Mouse (Mus musculus) erythroid progenitor cell, adult 5-6 weeks (primary cell): ENCODE data around the gene 9330182L06Rik. TPM values are rescaled to one million over a fixed set of nuclear protein-coding genes. Genes with fewer than 3 reads are reported as not detected.

Source experiments
- ATAC-seq: replicated peaks from 2 replicates; pipeline ENCODE4 v1.8.0; 2016; ENCODE audit warnings: moderate number of reproducible peaks, mild to moderate bottlenecking, moderate TSS enrichment, inconsistent platforms; ENCODE audit not compliant: poor library complexity, low FRiP score, severe bottlenecking
- total RNA-seq, 2 experiments: library from RNA; stranded (forward) in 1 of 2; stranded (reverse) in 1 of 2; fragments of 150-400 nt in 1 of 2; fragments of 186-747, 209-891 nt in 1 of 2; gene quantifications; 2 replicates each; pipeline versions ENCODE4 v1.2.3 to v1.2.4; 2015 to 2017; ENCODE audit warnings: low replicate concordance in 2 of 2

9330182L06Rik gene
- total RNA-seq (2015; ENCODE audit: low replicate concordance) (not detected in 2 replicates), total RNA-seq (2017; ENCODE audit: low replicate concordance) (0.30 TPM in 1 of 2 replicates, not detected in the other)

- no peak for ATAC-seq
These were observed at the start of gene 9330182L06Rik for GRCm38 (mm10) chr5:9265586-9266279. Gene 9330182L06Rik, plus strand, starts transcription at chr5:9266118.

- ATAC-seq: no peak
These were observed 38.4 kb upstream of the 9330182L06Rik start for GRCm38 (mm10) chr5:9227456-9228008.

- ATAC-seq: no peak
These were observed 1.6 kb upstream of the 9330182L06Rik start for GRCm38 (mm10) chr5:9264361-9264760.

GRCm38 (mm10) chr5:9266280-9266923, 484 bp downstream of the 9330182L06Rik start:
- ATAC-seq: no peak

GRCm38 (mm10) chr5:9269666-9270065, 3.7 kb downstream of the 9330182L06Rik start:
- no peak for ATAC-seq

GRCm38 (mm10) chr5:9272976-9273375, 7.1 kb downstream of the 9330182L06Rik start:
- no peak for ATAC-seq

- ATAC-seq: no peak
These were observed 30.0 kb downstream of the 9330182L06Rik start for GRCm38 (mm10) chr5:9295777-9296549.

GRCm38 (mm10) chr5:9296550-9296928, 30.6 kb downstream of the 9330182L06Rik start:
- ATAC-seq: no peak

- ATAC-seq: no peak
These were observed 60.9 kb downstream of the 9330182L06Rik start for GRCm38 (mm10) chr5:9326863-9327262.

- no peak for ATAC-seq
These were observed 61.6 kb downstream of the 9330182L06Rik start for GRCm38 (mm10) chr5:9327528-9327927.

GRCm38 (mm10) chr5:9338756-9339510, 73.0 kb downstream of the 9330182L06Rik start:
- no peak for ATAC-seq

GRCm38 (mm10) chr5:9339511-9340173, 73.7 kb downstream of the 9330182L06Rik start:
- ATAC-seq: no peak

- no peak for ATAC-seq
These were observed 78.7 kb downstream of the 9330182L06Rik start for GRCm38 (mm10) chr5:9344581-9344980.

GRCm38 (mm10) chr5:9345038-9345617, 79.2 kb downstream of the 9330182L06Rik start:
- ATAC-seq: no peak

- no peak for ATAC-seq
These were observed 79.7 kb downstream of the 9330182L06Rik start for GRCm38 (mm10) chr5:9345625-9346024.

- no peak for ATAC-seq
These were observed 80.6 kb downstream of the 9330182L06Rik start for GRCm38 (mm10) chr5:9346510-9346909.

- ATAC-seq: no peak
These were observed 86.2 kb downstream of the 9330182L06Rik start for GRCm38 (mm10) chr5:9352163-9352562.

GRCm38 (mm10) chr5:9352646-9353045, 86.7 kb downstream of the 9330182L06Rik start:
- no peak for ATAC-seq

- ATAC-seq: no peak
These were observed 88.3 kb downstream of the 9330182L06Rik start for GRCm38 (mm10) chr5:9354257-9354656.
